Mouse (Mus musculus) megakaryocyte, embryonic 14.5 days (primary cell): ENCODE results near the gene Slc4a1ap. TPM values are rescaled to one million over a fixed set of nuclear protein-coding genes. Genes with fewer than 3 reads are reported as not detected.
"Not testable (repeated sequence)": the region's sequence is repeated elsewhere in the genome, so short reads cannot be mapped to it uniquely, and the experiment has no call there.

Experiments used
- H3K27me3 ChIP-seq: replicated peaks from 2 replicates; pipeline ENCODE3; 2012; ENCODE audit warnings: inconsistent platforms
- H3K36me3 ChIP-seq: replicated peaks from 2 replicates; pipeline ENCODE3; 2012; ENCODE audit warnings: low read length, inconsistent platforms, mixed read lengths
- H3K4me1 ChIP-seq: 2 replicates; pipeline ENCODE4 v1.6.1; 2012; ENCODE audit warnings: inconsistent platforms
- H3K4me3 ChIP-seq: replicated peaks from 2 replicates; pipeline ENCODE3; 2012; ENCODE audit warnings: moderate library complexity, mild to moderate bottlenecking, inconsistent platforms
- H3K9me3 ChIP-seq: 2 replicates; pipeline ENCODE4 v1.6.1; 2012; ENCODE audit warnings: inconsistent platforms
- FLI1 ChIP-seq: IDR thresholded peaks from 2 replicates; pipeline ENCODE4 v1.6.1; 2012; ENCODE audit warnings: low read length, inconsistent platforms, mixed read lengths
- GATA1 ChIP-seq: IDR thresholded peaks from 3 replicates; pipeline ENCODE4 v1.6.1; 2012; ENCODE audit warnings: mixed read lengths, low read length, inconsistent platforms, borderline replicate concordance
- polyA plus RNA-seq: library from polyadenylated mRNA; stranded (reverse); fragments of >175 nt; gene quantifications from 2 replicates; pipeline ENCODE4 v1.2.3, GENCODE M21; 2012; ENCODE audit warnings: low replicate concordance; ENCODE audit not compliant: insufficient read depth

The Slc4a1ap gene
- polyA plus RNA-seq, 1 experiment = 8.4 TPM

DNA sequence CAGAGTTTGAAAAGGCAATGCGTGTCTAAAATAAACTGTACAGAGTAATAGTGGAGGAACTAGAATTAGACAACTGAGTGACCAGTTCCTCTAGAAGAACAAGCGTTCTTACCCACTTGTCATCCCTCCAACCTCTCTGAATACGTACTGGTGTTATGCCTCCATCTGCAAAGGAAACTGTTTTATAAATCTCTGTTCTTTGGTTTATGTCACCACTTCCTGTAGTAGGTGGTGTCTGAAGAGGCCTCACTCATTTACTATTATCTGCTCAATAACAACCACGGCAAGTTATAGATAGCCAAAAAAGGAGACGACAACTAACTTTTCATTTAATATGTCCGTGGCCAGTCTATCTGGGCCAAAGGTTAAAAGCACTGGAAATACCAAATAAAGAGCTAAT, 6.2 kb upstream of the Slc4a1ap start:
- peaks cover 83% of the 10 kb centered on the region for H3K36me3 ChIP-seq
- H3K4me3 ChIP-seq = no peak overlapping the region
- no peaks in the 10 kb centered on the region for H3K9me3 ChIP-seq
- H3K4me1 ChIP-seq = peaks cover 17% of the 10 kb centered on the region
- no peaks in the 10 kb centered on the region for H3K27me3 ChIP-seq
- TF ChIP-seq FLI1 = no peak
- TF ChIP-seq GATA1 = no peak

DNA sequence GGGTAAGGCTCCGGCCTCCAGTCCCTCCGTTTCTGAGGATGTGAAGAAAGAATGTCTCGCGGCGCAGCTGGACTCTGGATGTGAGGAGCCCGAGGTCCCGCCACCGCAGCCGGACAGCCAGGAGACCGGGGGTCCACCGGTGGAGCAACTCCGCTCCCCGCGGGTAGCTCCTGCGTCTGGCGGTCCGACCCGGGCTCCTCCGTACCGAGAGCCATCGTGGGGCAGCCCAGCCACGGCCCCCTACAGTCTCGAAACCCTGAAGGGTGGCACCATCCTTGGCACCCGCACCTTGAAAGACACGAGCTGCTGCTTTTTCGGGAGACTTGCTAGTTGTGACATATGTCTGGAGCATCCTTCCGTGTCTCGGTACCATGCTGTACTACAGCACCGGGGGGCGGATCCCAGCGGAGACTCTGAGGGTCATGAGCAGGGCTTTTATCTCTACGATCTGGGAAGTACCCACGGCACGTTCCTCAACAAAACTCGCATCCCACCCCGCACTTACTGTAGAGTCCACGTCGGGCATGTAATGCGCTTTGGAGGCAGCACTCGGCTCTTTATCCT, 404 bp downstream of the Slc4a1ap start:
- Histone ChIP-seq H3K4me1 (peaks cover 41% of the 10 kb centered on the region), H3K36me3 (peaks cover 61% of the 10 kb centered on the region), H3K4me3 (peak overlapping the region; percentile 98), H3K27me3 (no peaks in the 10 kb centered on the region), H3K9me3 (no peaks in the 10 kb centered on the region)
- TF ChIP-seq FLI1 (no peak), GATA1 (no peak)

DNA sequence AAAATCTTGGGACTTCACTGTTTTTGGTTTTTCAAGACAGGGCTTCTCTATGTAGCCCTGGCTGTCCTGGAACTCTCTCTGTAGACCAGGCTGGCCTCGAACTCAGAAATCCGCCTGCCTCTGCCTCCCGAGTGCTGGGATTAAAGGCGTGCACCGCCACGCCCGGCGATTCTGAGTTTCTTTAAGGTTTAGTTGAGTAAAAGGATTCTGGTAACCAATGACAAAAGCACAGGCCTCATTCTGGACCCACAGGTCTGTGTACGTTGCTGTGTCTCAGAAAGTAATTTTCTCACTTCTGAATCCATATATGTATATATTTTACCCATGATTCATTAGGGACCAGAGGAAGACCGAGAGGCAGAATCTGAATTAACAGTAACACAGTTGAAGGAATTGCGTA, 912 bp downstream of the Slc4a1ap start, which contains the start of gene Supt7l:
Gene Supt7l (minus strand): TSS at position 101 of the 400 bp plus-strand sequence.
- not testable (repeated sequence) for H3K9me3 ChIP-seq, H3K27me3 ChIP-seq
- Histone ChIP-seq H3K4me1 (peaks cover 39% of the 10 kb centered on the region), H3K36me3 (peaks cover 61% of the 10 kb centered on the region), H3K4me3 (peak within 1 kb of the TSS; percentile 98)

DNA sequence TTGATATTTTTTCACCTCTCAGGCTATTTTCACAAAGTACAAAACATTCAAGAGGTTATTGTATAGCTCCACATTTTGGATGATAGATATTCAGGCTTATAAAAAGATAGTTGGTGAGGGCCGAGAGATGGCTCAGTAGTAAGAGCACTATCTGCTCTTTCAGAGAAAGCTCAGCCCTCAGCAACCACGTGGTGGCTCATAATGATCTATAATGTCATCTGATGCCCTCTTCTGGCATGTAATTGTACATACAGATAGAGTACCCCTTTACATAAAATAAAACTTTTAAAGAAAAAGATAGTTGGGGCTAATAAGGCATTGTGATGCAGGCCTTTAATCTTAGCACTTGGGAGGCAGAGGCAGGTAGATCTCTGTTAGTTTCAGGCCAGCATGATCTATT, 1.8 kb downstream of the Slc4a1ap start:
- peaks cover 36% of the 10 kb centered on the region for H3K4me1 ChIP-seq
- no peaks in the 10 kb centered on the region for H3K9me3 ChIP-seq
- H3K4me3 ChIP-seq = no peak overlapping the region
- H3K36me3 ChIP-seq = peaks cover 62% of the 10 kb centered on the region
- TF ChIP-seq FLI1 = no peak
- TF ChIP-seq GATA1 = no peak
- H3K27me3 ChIP-seq = no peaks in the 10 kb centered on the region

DNA sequence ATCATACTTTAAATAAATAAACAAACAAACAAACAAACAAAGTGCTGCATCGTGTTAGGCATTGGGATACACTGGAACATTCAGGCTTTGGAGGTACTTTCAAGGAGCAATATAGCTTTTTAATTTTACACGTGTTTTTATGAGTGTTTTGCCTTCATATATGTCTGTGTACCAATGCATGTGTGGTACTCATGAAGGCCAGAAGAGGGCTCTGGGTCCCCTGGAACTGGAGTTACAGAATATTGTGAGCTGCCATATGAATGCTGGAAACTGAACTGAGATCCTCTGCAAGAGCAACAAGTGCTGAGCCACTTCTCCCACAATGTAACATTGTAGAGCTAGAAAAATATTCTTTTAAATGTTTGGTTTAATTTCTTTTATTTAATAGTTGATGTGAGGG, 8.4 kb downstream of the Slc4a1ap start:
- Histone ChIP-seq H3K36me3 (peaks cover 95% of the 10 kb centered on the region), H3K4me3 (no peak overlapping the region), H3K4me1 (no peaks in the 10 kb centered on the region), H3K27me3 (no peaks in the 10 kb centered on the region), H3K9me3 (no peaks in the 10 kb centered on the region)
- no peak for TF ChIP-seq GATA1
- no peak for TF ChIP-seq FLI1

DNA sequence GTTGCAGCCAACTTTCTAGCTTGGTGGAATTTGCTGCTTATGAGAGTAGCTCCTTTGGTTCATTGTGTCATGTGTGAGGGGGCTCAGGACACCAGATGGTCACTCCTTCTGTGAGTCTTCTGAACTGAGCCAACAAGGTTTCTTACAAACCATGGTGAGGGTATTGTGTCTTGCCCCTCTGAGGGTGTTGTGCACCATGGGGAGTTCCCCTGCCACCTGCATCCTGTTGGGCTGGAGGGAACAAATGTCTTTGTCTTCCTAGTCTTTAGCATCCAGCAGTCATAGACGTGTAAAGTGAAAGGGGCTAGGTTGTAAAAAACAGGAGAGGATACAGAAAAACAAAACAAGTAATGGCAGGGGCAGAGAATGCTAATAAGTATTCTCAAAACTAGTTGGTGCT, 32.6 kb downstream of the Slc4a1ap start:
- Histone ChIP-seq H3K27me3 (no peaks in the 10 kb centered on the region), H3K4me3 (no peak overlapping the region), H3K4me1 (peaks cover 16% of the 10 kb centered on the region), H3K36me3 (peaks cover 83% of the 10 kb centered on the region), H3K9me3 (no peaks in the 10 kb centered on the region)
- no peak for TF ChIP-seq GATA1
- no peak for TF ChIP-seq FLI1

DNA sequence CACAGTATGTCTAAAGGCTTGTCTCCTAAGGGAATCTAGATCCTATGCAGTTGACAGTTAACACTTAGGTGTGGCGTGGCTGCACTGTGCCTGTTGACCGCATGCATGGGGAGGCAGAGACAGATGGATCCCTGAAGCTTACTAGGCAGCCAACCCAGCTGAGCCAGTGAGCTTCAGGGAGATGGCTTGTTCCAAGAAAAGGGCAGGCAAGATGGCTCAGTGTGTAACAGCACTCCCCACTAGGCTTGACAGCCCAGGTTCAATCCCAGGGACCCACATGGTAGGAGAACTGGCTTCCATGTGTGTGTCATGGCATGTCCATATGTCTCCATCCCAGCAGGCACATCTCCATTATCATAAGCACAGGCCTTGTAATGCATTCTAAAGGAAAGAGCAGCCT, 33.6 kb downstream of the Slc4a1ap start:
- Histone ChIP-seq H3K4me1 (peaks cover 25% of the 10 kb centered on the region), H3K9me3 (no peaks in the 10 kb centered on the region), H3K27me3 (no peaks in the 10 kb centered on the region), H3K4me3 (no peak overlapping the region), H3K36me3 (peaks cover 83% of the 10 kb centered on the region)
- TF ChIP-seq GATA1 (no peak), FLI1 (no peak)

DNA sequence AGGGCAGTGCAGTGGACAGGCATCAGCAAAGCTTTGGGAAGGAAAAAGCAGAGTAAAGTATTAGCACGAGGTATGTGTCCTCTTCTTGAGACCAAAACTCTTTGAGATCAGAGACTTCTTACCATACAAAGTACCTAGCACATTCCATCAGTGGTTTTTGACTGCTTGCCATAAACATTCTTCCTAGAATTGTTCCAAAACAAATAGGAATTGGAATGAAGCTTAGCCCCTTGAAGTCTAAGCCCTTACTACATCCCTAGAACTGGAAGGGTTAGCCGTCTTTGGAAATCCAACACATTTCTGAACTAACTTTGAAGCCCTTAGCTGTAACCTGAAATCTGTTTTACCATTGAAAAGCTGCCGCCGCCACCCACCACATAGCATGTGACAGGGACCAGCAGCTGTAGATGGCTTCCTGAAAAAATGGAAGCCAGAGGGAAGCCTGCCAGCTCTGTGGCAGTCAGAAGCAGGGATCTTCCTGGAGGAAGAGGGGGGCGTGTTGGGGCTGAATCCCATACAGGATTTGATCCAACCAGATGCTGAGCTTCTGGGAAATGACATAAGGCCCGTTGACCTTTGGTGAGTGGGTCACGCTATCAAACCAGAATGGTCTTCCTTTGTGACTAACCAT, 35.4 kb downstream of the Slc4a1ap start:
- Histone ChIP-seq H3K27me3 (no peaks in the 10 kb centered on the region), H3K4me1 (peaks cover 25% of the 10 kb centered on the region), H3K9me3 (no peaks in the 10 kb centered on the region), H3K4me3 (no peak overlapping the region), H3K36me3 (peaks cover 77% of the 10 kb centered on the region)
- TF ChIP-seq FLI1 (no peak), GATA1 (no peak)

DNA sequence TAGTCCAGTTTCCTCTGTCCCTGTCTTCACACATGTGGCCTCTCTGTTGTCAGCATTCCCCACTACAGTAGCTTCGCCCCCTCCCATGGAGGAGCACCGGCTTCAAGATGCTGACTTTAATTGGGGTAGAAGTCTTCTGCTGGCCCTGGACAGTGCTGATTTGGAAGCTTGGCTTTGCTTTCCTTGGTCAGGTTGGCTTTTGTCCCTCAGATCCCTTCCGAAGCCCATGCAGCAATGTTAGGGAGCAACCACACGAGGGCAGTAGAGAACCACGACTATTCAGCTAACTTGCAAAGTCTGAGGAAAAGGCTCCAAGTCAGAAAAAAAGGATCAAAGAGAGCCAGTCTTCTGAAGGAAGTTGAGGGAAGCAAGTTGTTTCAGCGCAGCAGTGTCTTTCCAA, 36.7 kb downstream of the Slc4a1ap start:
- Histone ChIP-seq H3K36me3 (peaks cover 74% of the 10 kb centered on the region), H3K9me3 (no peaks in the 10 kb centered on the region), H3K4me1 (peaks cover 25% of the 10 kb centered on the region), H3K4me3 (no peak overlapping the region), H3K27me3 (no peaks in the 10 kb centered on the region)
- TF ChIP-seq GATA1 (no peak), FLI1 (no peak)

DNA sequence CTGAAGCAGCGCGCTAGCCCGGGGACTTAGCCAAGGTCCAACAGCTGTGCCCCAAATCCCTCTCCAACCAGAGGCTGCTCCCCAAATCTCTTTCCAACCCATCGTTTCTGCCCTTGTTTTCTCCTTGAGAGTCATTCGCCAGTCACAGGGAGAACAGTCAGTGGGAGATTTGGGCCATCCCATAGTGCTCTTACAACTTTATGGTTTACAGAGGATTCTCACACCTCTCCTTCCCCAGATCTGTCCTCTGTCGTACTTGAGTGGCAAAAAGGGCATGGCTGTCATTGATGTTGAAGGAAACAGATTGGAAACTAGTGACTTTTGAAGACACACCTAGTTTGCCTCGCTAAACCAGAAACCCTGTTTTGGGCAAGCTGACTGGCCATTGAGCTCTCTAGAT, 37.1 kb downstream of the Slc4a1ap start:
- Histone ChIP-seq H3K4me3 (no peak overlapping the region), H3K9me3 (no peaks in the 10 kb centered on the region), H3K27me3 (no peaks in the 10 kb centered on the region), H3K36me3 (peaks cover 74% of the 10 kb centered on the region), H3K4me1 (peaks cover 25% of the 10 kb centered on the region)
- TF ChIP-seq GATA1 (no peak), FLI1 (no peak)
